Comparison of ENCODE assay signal across 9 mouse cellular contexts in the genomic region with DNA sequence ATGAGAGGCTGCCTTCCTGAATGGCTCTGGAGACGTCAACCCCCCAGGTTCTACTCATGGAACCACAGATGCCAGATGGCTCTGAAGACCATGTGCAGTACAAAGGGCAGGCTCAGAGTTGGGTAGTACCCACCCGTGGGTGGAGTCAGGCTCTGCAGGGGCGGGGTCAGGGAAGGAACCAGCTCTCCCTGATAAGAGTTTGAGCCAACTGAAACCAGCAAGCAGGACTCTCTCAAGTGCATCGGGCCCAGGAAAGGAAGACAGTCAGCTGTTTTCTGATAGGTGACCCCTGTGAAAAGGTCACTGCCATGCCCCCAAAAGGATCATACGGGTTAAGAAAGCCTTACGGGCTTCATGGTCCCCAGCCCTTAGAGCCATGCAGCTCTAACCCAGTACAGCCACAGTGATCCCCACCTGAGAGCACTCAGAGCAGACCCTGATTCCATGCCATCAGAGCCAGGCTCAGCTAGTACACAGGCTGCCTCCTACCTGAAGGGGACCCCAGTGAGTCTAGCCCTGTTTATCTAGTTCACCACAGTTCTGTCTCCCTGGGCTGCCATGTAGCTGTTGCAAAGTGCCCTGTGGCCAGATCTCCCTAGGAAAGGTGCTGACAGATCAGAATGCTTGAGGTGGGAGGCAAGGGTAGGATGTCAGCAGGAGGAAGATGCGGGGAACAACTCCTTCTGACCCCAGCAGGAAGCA. TPM values are rescaled to one million over a fixed set of nuclear protein-coding genes. Genes with fewer than 3 reads are reported as not detected.
DNase-seq lines count a peak whose midpoint lies in the region; ATAC-seq lines count a peak whose summit lies in the region.
"Had no signal": no experiment of that assay in that cellular context is flagged by ENCODE, and none has a peak within 500 bp of the region (broad histone marks: within the 10 kb centered on the region; RNA-seq: fewer than 3 reads in every experiment).

No protein-coding gene starts in this region.

- H3K4me2 ChIP-seq in midbrain, embryonic 11.5 days: no peak overlapping the region
- no peak overlapping the region for H3K4me2 ChIP-seq in midbrain, embryonic 14.5 days (ENCODE audit: low read length)
- peak overlapping the region; percentile 10; the same call in 1 of the 2 replicates for H3K4me2 ChIP-seq in intestine, embryonic 15.5 days (replicated peaks)
- H3K4me2 ChIP-seq in lung, embryonic 15.5 days: no peak overlapping the region
- H3K4me2 ChIP-seq: hindbrain, embryonic 12.5 days had no signal

- no peak overlapping the region for H3K27ac ChIP-seq in midbrain, embryonic 11.5 days (ENCODE audit: low read depth, low read length)
- H3K27ac ChIP-seq in midbrain, embryonic 14.5 days (replicated peaks; ENCODE audit: low read depth, low read length): no peak overlapping the region
- H3K27ac ChIP-seq in intestine, embryonic 15.5 days: 0 out of 2 replicates have a peak overlapping the region, but pooled peaks have one; percentile 87
- no peak overlapping the region for H3K27ac ChIP-seq in lung, embryonic 15.5 days
- H3K27ac ChIP-seq in limb, embryonic 10.5 days: no peak overlapping the region
- H3K27ac ChIP-seq: hindbrain, embryonic 12.5 days had no signal

- H3K4me3 ChIP-seq in midbrain, embryonic 11.5 days (ENCODE audit: low read depth, low read length): no peak overlapping the region
- H3K4me3 ChIP-seq in midbrain, embryonic 14.5 days (replicated peaks; ENCODE audit: low read depth, low read length): no peak overlapping the region
- H3K4me3 ChIP-seq in intestine, embryonic 15.5 days (replicated peaks): no peak overlapping the region
- no peak overlapping the region for H3K4me3 ChIP-seq in lung, embryonic 15.5 days
- H3K4me3 ChIP-seq in limb, embryonic 10.5 days: no peak overlapping the region
- H3K4me3 ChIP-seq: hindbrain, embryonic 12.5 days had no signal

- H3K9me3 ChIP-seq in midbrain, embryonic 11.5 days (ENCODE audit: control insufficient read depth, low read length): no peaks in the 10 kb centered on the region
- H3K9me3 ChIP-seq in midbrain, embryonic 14.5 days (ENCODE audit: control insufficient read depth, low read length): no peaks in the 10 kb centered on the region
- no peaks in the 10 kb centered on the region for H3K9me3 ChIP-seq in intestine, embryonic 15.5 days
- no peaks in the 10 kb centered on the region for H3K9me3 ChIP-seq in lung, embryonic 15.5 days
- H3K9me3 ChIP-seq in limb, embryonic 10.5 days (replicated peaks): no peaks in the 10 kb centered on the region
- H3K9me3 ChIP-seq: hindbrain, embryonic 12.5 days had no signal

- DNase-seq in midbrain, embryonic 11.5 days (ENCODE audit: low spot score, missing footprints): peak; percentile 69
- DNase-seq in midbrain, embryonic 14.5 days: no peak
- DNase-seq in testis, postnatal 10 days (ENCODE audit: low spot score): peak; percentile 55
- no peak for DNase-seq in embryo, embryonic 10 days (ENCODE audit: low spot score)
- DNase-seq in limb, embryonic 10.5 days (ENCODE audit: low spot score): no peak
- DNase-seq in left cerebral cortex, postnatal 10 days (ENCODE audit: extremely low spot score in 1 of 2, low spot score in 2 of 2): no peak

- no peaks in the 10 kb centered on the region; the same call in 1 of the 2 replicates for H3K36me3 ChIP-seq in midbrain, embryonic 11.5 days (ENCODE audit: control insufficient read depth, insufficient read depth, low read length)
- H3K36me3 ChIP-seq in midbrain, embryonic 14.5 days (ENCODE audit: control insufficient read depth, insufficient read depth, low read length): peaks cover 18% of the 10 kb centered on the region
- H3K36me3 ChIP-seq in intestine, embryonic 15.5 days: 0 out of 2 replicates have a peak, but pooled peaks cover 7% of the 10 kb centered on the region
- 0 out of 2 replicates have a peak, but pooled peaks cover 9% of the 10 kb centered on the region for H3K36me3 ChIP-seq in lung, embryonic 15.5 days
- peaks cover 20% of the 10 kb centered on the region for H3K36me3 ChIP-seq in limb, embryonic 10.5 days

- H3K27me3 ChIP-seq in midbrain, embryonic 11.5 days (ENCODE audit: control insufficient read depth, insufficient read depth, low read length): no peaks in the 10 kb centered on the region
- no peaks in the 10 kb centered on the region for H3K27me3 ChIP-seq in midbrain, embryonic 14.5 days (ENCODE audit: control insufficient read depth, insufficient read depth, low read length)
- no peaks in the 10 kb centered on the region for H3K27me3 ChIP-seq in intestine, embryonic 15.5 days (replicated peaks)
- H3K27me3 ChIP-seq in lung, embryonic 15.5 days: no peaks in the 10 kb centered on the region
- no peaks in the 10 kb centered on the region for H3K27me3 ChIP-seq in limb, embryonic 10.5 days (ENCODE audit: low read depth, poor library complexity, severe bottlenecking)
- H3K27me3 ChIP-seq: hindbrain, embryonic 12.5 days had no signal

- WGBS in midbrain, embryonic 11.5 days: 79% methylated on average over 7 of the region's 7 CpGs
- 75% methylated on average over 7 of the region's 7 CpGs for WGBS in midbrain, embryonic 14.5 days
- WGBS in intestine, embryonic 15.5 days: 66% methylated on average over 7 of the region's 7 CpGs
- 64% methylated on average over 7 of the region's 7 CpGs for WGBS in lung, embryonic 15.5 days
- WGBS in limb, embryonic 10.5 days: 71% methylated on average over 7 of the region's 7 CpGs

- no peak overlapping the region for H3K9ac ChIP-seq in midbrain, embryonic 11.5 days (ENCODE audit: low read length)
- no peak overlapping the region for H3K9ac ChIP-seq in midbrain, embryonic 14.5 days (replicated peaks; ENCODE audit: low read length)
- no peak overlapping the region for H3K9ac ChIP-seq in intestine, embryonic 15.5 days
- no peak overlapping the region for H3K9ac ChIP-seq in lung, embryonic 15.5 days
- H3K9ac ChIP-seq: hindbrain, embryonic 12.5 days had no signal

- peaks cover 4% of the 10 kb centered on the region; the same call in 1 of the 2 replicates for H3K4me1 ChIP-seq in midbrain, embryonic 11.5 days (ENCODE audit: control insufficient read depth, insufficient read depth, low read length)
- H3K4me1 ChIP-seq in midbrain, embryonic 14.5 days (ENCODE audit: control insufficient read depth, insufficient read depth, low read length): peaks cover 10% of the 10 kb centered on the region
- peaks cover 25% of the 10 kb centered on the region for H3K4me1 ChIP-seq in intestine, embryonic 15.5 days (replicated peaks)
- H3K4me1 ChIP-seq in lung, embryonic 15.5 days: peaks cover 12% of the 10 kb centered on the region
- H3K4me1 ChIP-seq in limb, embryonic 10.5 days: peaks cover 8% of the 10 kb centered on the region; the same call in 1 of the 2 replicates

- intact Hi-C loops in left cerebral cortex, postnatal 10 days (cut with DNase I): no loop called here

- ATAC-seq in midbrain, embryonic 11.5 days (ENCODE audit: low FRiP score): no peak
- ATAC-seq in midbrain, embryonic 14.5 days (ENCODE audit: low FRiP score, low TSS enrichment): no peak
- ATAC-seq in intestine, embryonic 15.5 days: peak; percentile 80
- peak; percentile 50; the same call in 1 of the 2 replicates for ATAC-seq in lung, embryonic 15.5 days (ENCODE audit: borderline replicate concordance, extremely low read depth, low FRiP score, low TSS enrichment)

RNA-seq across cellular contexts. Expression of a gene that starts 13.1 kb away (rescaled TPM):
- 1.8 and 2.5 TPM in 2 replicates for polyA plus RNA-seq in midbrain, embryonic 11.5 days (2014; fragmentation: Nextera tagmentation; extraction: Ambion mirVana)
- 0.59 and 0.66 TPM in 2 replicates for polyA plus RNA-seq in midbrain, embryonic 14.5 days (2014; fragmentation: Nextera tagmentation; extraction: Ambion mirVana)
- 1.4 and 2.2 TPM in 2 replicates for polyA plus RNA-seq in intestine, embryonic 15.5 days (2015; fragmentation: Nextera tagmentation; extraction: Ambion mirVana)
- 3.9 and 4.7 TPM in 2 replicates for polyA plus RNA-seq in lung, embryonic 15.5 days (2015; fragmentation: Nextera tagmentation; extraction: Ambion mirVana)
- polyA plus RNA-seq in limb, embryonic 10.5 days (2016; fragmentation: Nextera tagmentation; extraction: Ambion mirVana): 1.6 and 2.1 TPM in 2 replicates
- total RNA-seq in left cerebral cortex, postnatal 10 days (2021): under 1 TPM; 0.41 to 0.55 TPM

RNA-seq across cellular contexts. Expression of a gene that starts 21.0 kb away (rescaled TPM):
- polyA plus RNA-seq in midbrain, embryonic 11.5 days (2014; fragmentation: Nextera tagmentation; extraction: Ambion mirVana): 7.7 and 8.0 TPM in 2 replicates
- 9.2 and 9.8 TPM in 2 replicates for polyA plus RNA-seq in midbrain, embryonic 14.5 days (2014; fragmentation: Nextera tagmentation; extraction: Ambion mirVana)
- 11.0 and 12.2 TPM in 2 replicates for polyA plus RNA-seq in intestine, embryonic 15.5 days (2015; fragmentation: Nextera tagmentation; extraction: Ambion mirVana)
- 12.6 and 12.9 TPM in 2 replicates for polyA plus RNA-seq in lung, embryonic 15.5 days (2015; fragmentation: Nextera tagmentation; extraction: Ambion mirVana)
- 5.3 and 7.6 TPM in 2 replicates for polyA plus RNA-seq in limb, embryonic 10.5 days (2016; fragmentation: Nextera tagmentation; extraction: Ambion mirVana)
- 10 to 100 TPM; 17.4 to 17.6 TPM for total RNA-seq in left cerebral cortex, postnatal 10 days (2021)

RNA-seq across cellular contexts. Expression of a gene that starts 44.7 kb away (rescaled TPM):
- polyA plus RNA-seq in midbrain, embryonic 11.5 days (2014; fragmentation: Nextera tagmentation; extraction: Ambion mirVana): 1.9 and 4.0 TPM in 2 replicates
- 2.0 and 4.6 TPM in 2 replicates for polyA plus RNA-seq in midbrain, embryonic 14.5 days (2014; fragmentation: Nextera tagmentation; extraction: Ambion mirVana)
- 3.3 and 4.1 TPM in 2 replicates for polyA plus RNA-seq in intestine, embryonic 15.5 days (2015; fragmentation: Nextera tagmentation; extraction: Ambion mirVana)
- 2.1 and 2.6 TPM in 2 replicates for polyA plus RNA-seq in lung, embryonic 15.5 days (2015; fragmentation: Nextera tagmentation; extraction: Ambion mirVana)
- polyA plus RNA-seq in limb, embryonic 10.5 days (2016; fragmentation: Nextera tagmentation; extraction: Ambion mirVana): 2.7 and 3.6 TPM in 2 replicates
- total RNA-seq in left cerebral cortex, postnatal 10 days (2021): 1 to 10 TPM; 2.1 to 3.9 TPM

RNA-seq across cellular contexts. Expression of a gene that starts 47.7 kb away (rescaled TPM):
- polyA plus RNA-seq in midbrain, embryonic 11.5 days (2014; fragmentation: Nextera tagmentation; extraction: Ambion mirVana): 66.4 and 71.5 TPM in 2 replicates
- polyA plus RNA-seq in midbrain, embryonic 14.5 days (2014; fragmentation: Nextera tagmentation; extraction: Ambion mirVana): 21.9 and 23.9 TPM in 2 replicates
- polyA plus RNA-seq in intestine, embryonic 15.5 days (2015; fragmentation: Nextera tagmentation; extraction: Ambion mirVana): 50.7 and 58.1 TPM in 2 replicates
- polyA plus RNA-seq in lung, embryonic 15.5 days (2015; fragmentation: Nextera tagmentation; extraction: Ambion mirVana): 45.9 and 49.7 TPM in 2 replicates
- polyA plus RNA-seq in limb, embryonic 10.5 days (2016; fragmentation: Nextera tagmentation; extraction: Ambion mirVana): 68.8 and 74.0 TPM in 2 replicates
- 10 to 100 TPM; 29.3 to 31.7 TPM for total RNA-seq in left cerebral cortex, postnatal 10 days (2021)

RNA-seq across cellular contexts. Expression of a gene that starts 60.0 kb away (rescaled TPM):
- polyA plus RNA-seq in midbrain, embryonic 11.5 days (2014; fragmentation: Nextera tagmentation; extraction: Ambion mirVana): 1,266 and 1,289 TPM in 2 replicates
- polyA plus RNA-seq in midbrain, embryonic 14.5 days (2014; fragmentation: Nextera tagmentation; extraction: Ambion mirVana): 553 and 588 TPM in 2 replicates
- polyA plus RNA-seq in intestine, embryonic 15.5 days (2015; fragmentation: Nextera tagmentation; extraction: Ambion mirVana): 991 and 1,100 TPM in 2 replicates
- polyA plus RNA-seq in lung, embryonic 15.5 days (2015; fragmentation: Nextera tagmentation; extraction: Ambion mirVana): 1,108 and 1,113 TPM in 2 replicates
- polyA plus RNA-seq in limb, embryonic 10.5 days (2016; fragmentation: Nextera tagmentation; extraction: Ambion mirVana): 1,415 and 1,701 TPM in 2 replicates
- 100 to 1,000 TPM; 255 TPM for total RNA-seq in left cerebral cortex, postnatal 10 days (2021)

Comparison
In these comparisons a context has a peak if more than half of its experiments do, and no peak if none do; other contexts are left out.
1. DNase-seq: peak in midbrain, embryonic 11.5 days (single experiment) and testis, postnatal 10 days (single experiment); none in midbrain, embryonic 14.5 days (single experiment), embryo, embryonic 10 days (single experiment), limb, embryonic 10.5 days (single experiment) and left cerebral cortex, postnatal 10 days (0 of 2).
2. ATAC-seq: peak in intestine, embryonic 15.5 days (single experiment) and lung, embryonic 15.5 days (single experiment); none in midbrain, embryonic 11.5 days (single experiment) and midbrain, embryonic 14.5 days (single experiment).